ENCODE assay signal across 8 mouse cellular contexts in genomic region chr7:121077829-121078228, GRCm38 (mm10). TPM values are rescaled to one million over a fixed set of nuclear protein-coding genes. Genes with fewer than 3 reads are reported as not detected.
A peak's percentile ranks its signal among the peaks of the same experiment; 100 is the strongest.
DNase-seq lines count a peak whose midpoint lies in the region; TF ChIP-seq lines count a peak whose summit lies in the region.

No protein-coding gene starts in this region.

- H3K27ac ChIP-seq in cortical plate, adult 2 months (ENCODE audit: insufficient read depth, low read length): no peak overlapping the region
- no peak overlapping the region for H3K27ac ChIP-seq in gastrocnemius, adult 2 months

- DNase-seq in B cell, adult 2 months: peak; percentile 33 to 47
- DNase-seq in ZHBTc4 (ENCODE audit: low read depth, low spot score): peak; percentile 77
- DNase-seq in gastrocnemius, adult 2 months: peak; percentile 46
- peak; percentile 63 for DNase-seq in kidney, adult 18-20 months
- DNase-seq in left cerebral cortex, postnatal 36 days (ENCODE audit: low spot score in 2 of 2): peak; percentile 49 to 64
- peak; percentile 30 to 41 for DNase-seq in monocyte, adult 2 months (ENCODE audit: low read depth in 1 of 2, low spot score in 2 of 2)
- peak; percentile 55 for DNase-seq in thymus, postnatal 14 days

- peak; percentile 83 for TF ChIP-seq CTCF in cortical plate, adult 2 months (IDR thresholded peaks at IDR 0.05; ENCODE audit: extremely low read depth, insufficient read depth, low read length)
- peak; percentile 88 for TF ChIP-seq CTCF in gastrocnemius, adult 2 months (IDR thresholded peaks at IDR 0.05)

- H3K4me3 ChIP-seq in cortical plate, adult 2 months (ENCODE audit: insufficient read depth, low read length): no peak overlapping the region
- H3K4me3 ChIP-seq in gastrocnemius, adult 2 months: no peak overlapping the region

- intact Hi-C loops in gastrocnemius, adult 2 months (cut with DNase I): loop anchor here (1.0 kb wide), 1 partner anchor 42 kb away; no protein-coding TSS in a partner anchor
- intact Hi-C loops in left cerebral cortex, postnatal 36 days (cut with DNase I): loop anchor here (1.0 to 10.0 kb wide), 4 partner anchors 42 to 567 kb away; no protein-coding TSS in a partner anchor

- TF ChIP-seq POLR2A in cortical plate, adult 2 months (IDR thresholded peaks at IDR 0.05; ENCODE audit: extremely low read depth, insufficient read depth, low read length): no peak

- no peaks in the 10 kb centered on the region for H3K4me1 ChIP-seq in cortical plate, adult 2 months (ENCODE audit: control insufficient read depth, insufficient read depth, low read length)

RNA-seq across cellular contexts. Expression of gene Igsf6, which starts 3.5 kb away (rescaled TPM):
- 0.35 and 0.44 TPM in 2 replicates for polyA plus RNA-seq in cortical plate, adult 2 months (2012; rRNA removed)
- under 1 TPM; 0.31 to 0.38 TPM for total RNA-seq in gastrocnemius, adult 2 months (2021)
- under 1 TPM; 0.15 to 0.54 TPM for total RNA-seq in left cerebral cortex, postnatal 36 days (2021)

RNA-seq across cellular contexts. Expression of gene Otoa, which starts 3.6 kb away (rescaled TPM):
- 0.17 and 0.25 TPM in 2 replicates for polyA plus RNA-seq in cortical plate, adult 2 months (2012; rRNA removed)
- total RNA-seq in gastrocnemius, adult 2 months (2021): under 1 TPM; 0.31 to 0.61 TPM
- 1 to 10 TPM in 1 of 2 experiments, under 1 TPM in 1; 0.25 to 1.1 TPM for total RNA-seq in left cerebral cortex, postnatal 36 days (2021)

RNA-seq across cellular contexts. Expression of gene Mettl9, which starts 43.6 kb away (rescaled TPM):
- polyA plus RNA-seq in cortical plate, adult 2 months (2012; rRNA removed): 53.1 and 55.7 TPM in 2 replicates
- total RNA-seq in gastrocnemius, adult 2 months (2021): 10 to 100 TPM; 20.3 to 23.5 TPM
- 10 to 100 TPM; 84.2 to 91.5 TPM for total RNA-seq in left cerebral cortex, postnatal 36 days (2021)
